In the genomic region with DNA sequence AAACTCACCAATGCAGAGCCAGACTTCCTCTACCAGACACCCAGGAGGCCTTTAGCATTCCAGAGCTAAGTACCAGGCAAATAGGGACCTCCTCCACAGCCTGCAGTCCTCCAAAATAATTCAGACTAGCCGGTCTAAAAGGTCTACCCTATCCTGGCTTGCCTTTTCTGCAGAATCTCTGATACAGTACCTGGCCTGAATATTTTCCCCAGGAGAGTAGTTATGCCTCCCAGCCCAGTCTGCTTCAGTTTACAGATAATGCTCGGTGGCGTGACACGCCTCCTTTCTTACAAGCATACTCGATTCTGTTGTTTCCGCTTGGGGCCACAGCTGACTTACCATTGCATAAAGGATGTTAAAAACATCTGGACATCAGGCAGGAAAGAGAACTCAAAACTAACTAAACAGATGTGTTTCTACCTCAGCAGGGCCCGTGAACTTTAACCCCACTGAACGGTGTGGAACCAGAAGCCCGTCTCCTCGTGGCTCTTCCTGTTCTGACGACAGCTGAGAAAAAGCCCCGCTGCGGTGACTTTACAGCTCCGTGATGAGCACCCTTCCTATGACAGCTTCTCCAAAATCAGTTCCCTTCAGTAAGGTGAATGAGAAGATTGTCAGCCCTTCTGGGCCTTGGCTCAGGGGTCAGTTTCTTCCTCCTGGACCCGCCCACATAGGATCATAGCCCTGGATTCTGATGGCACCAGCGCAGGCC, we compare ENCODE assay signal across 8 mouse cellular contexts. TPM values are rescaled to one million over a fixed set of nuclear protein-coding genes. Genes with fewer than 3 reads are reported as not detected.
DNase-seq lines count a peak whose midpoint lies in the region; ATAC-seq lines count a peak whose summit lies in the region.

No protein-coding gene starts in this region.

- peaks cover 38% of the 10 kb centered on the region for H3K4me1 ChIP-seq in embryonic facial prominence, embryonic 15.5 days
- peaks cover 25% of the 10 kb centered on the region for H3K4me1 ChIP-seq in intestine, embryonic 16.5 days (ENCODE audit: control insufficient read depth, insufficient read depth, low read length)

- no peak overlapping the region for H3K4me3 ChIP-seq in embryonic facial prominence, embryonic 15.5 days (replicated peaks)
- no peak overlapping the region for H3K4me3 ChIP-seq in intestine, embryonic 16.5 days (ENCODE audit: low read length)

- no peaks in the 10 kb centered on the region for H3K9me3 ChIP-seq in embryonic facial prominence, embryonic 15.5 days (replicated peaks)
- no peaks in the 10 kb centered on the region for H3K9me3 ChIP-seq in intestine, embryonic 16.5 days (ENCODE audit: control insufficient read depth, low read length)

- DNase-seq in lung, postnatal 25 days (ENCODE audit: low spot score), result peak; percentile 53
- peak; percentile 68 for DNase-seq in yolk sac, embryonic 10.5 days (ENCODE audit: low spot score)
- DNase-seq in cerebellum, postnatal 4 days (ENCODE audit: low spot score in 2 of 2), result no peak
- DNase-seq in layer of hippocampus, adult 8-10 months (ENCODE audit: low spot score in 2 of 2), result no peak
- DNase-seq in cerebellum, postnatal 25 days, result no peak

- no peaks in the 10 kb centered on the region for H3K27me3 ChIP-seq in embryonic facial prominence, embryonic 15.5 days
- no peaks in the 10 kb centered on the region for H3K27me3 ChIP-seq in intestine, embryonic 16.5 days (replicated peaks; ENCODE audit: control insufficient read depth, insufficient read depth, low read length)

- no peaks in the 10 kb centered on the region; the same call in 1 of the 2 replicates for H3K36me3 ChIP-seq in embryonic facial prominence, embryonic 15.5 days
- H3K36me3 ChIP-seq in intestine, embryonic 16.5 days (ENCODE audit: control insufficient read depth, insufficient read depth, low read length), result no peaks in the 10 kb centered on the region

- H3K4me2 ChIP-seq in embryonic facial prominence, embryonic 15.5 days (replicated peaks), result no peak overlapping the region
- H3K4me2 ChIP-seq in intestine, embryonic 16.5 days (ENCODE audit: low read depth, low read length), result peak overlapping the region; percentile 6; the same call in 1 of the 2 replicates

- H3K27ac ChIP-seq in embryonic facial prominence, embryonic 15.5 days (replicated peaks), result peak overlapping the region; percentile 68; the same call in 1 of the 2 replicates
- peak overlapping the region; percentile 29 for H3K27ac ChIP-seq in intestine, embryonic 16.5 days (ENCODE audit: low read length)

- 31% methylated on average over 16 of the region's 16 CpGs for WGBS in embryonic facial prominence, embryonic 15.5 days
- 30% methylated on average over 16 of the region's 16 CpGs for WGBS in intestine, embryonic 16.5 days

- ATAC-seq in activated CD4-positive, CD25-positive, alpha-beta regulatory T cell, adult 4 months, result peak; percentile 96
- 0 out of 2 replicates have a peak, but pooled peaks have one; percentile 5 for ATAC-seq in embryonic facial prominence, embryonic 15.5 days (ENCODE audit: insufficient number of reproducible peaks, low FRiP score, low TSS enrichment, low read depth)
- peak; percentile 49 for ATAC-seq in intestine, embryonic 16.5 days

- no peak overlapping the region for H3K9ac ChIP-seq in embryonic facial prominence, embryonic 15.5 days
- H3K9ac ChIP-seq in intestine, embryonic 16.5 days (ENCODE audit: low read depth, low read length), result peak overlapping the region; percentile 21; the same call in 1 of the 2 replicates

RNA-seq across cellular contexts. Expression of gene Wipf1, which starts 33.8 kb away (rescaled TPM):
- polyA plus RNA-seq in activated CD4-positive, CD25-positive, alpha-beta regulatory T cell, adult 4 months (2017; shearing (Covaris generic)), result 10 to 100 TPM; 70.1 to 72.4 TPM
- 17.5 and 20.0 TPM in 2 replicates for polyA plus RNA-seq in embryonic facial prominence, embryonic 15.5 days (2015; fragmentation: Nextera tagmentation; extraction: Ambion mirVana)
- polyA plus RNA-seq in intestine, embryonic 16.5 days (2015; fragmentation: Nextera tagmentation; extraction: Ambion mirVana), result 9.0 and 10.7 TPM in 2 replicates
- 10 to 100 TPM in 2 of 4 experiments, 1 to 10 TPM in 2; 8.4 to 18.7 (median 13.2) TPM for total RNA-seq in layer of hippocampus, adult 8-10 months (2022)

Comparison
In these comparisons a context has a peak if more than half of its experiments do, and no peak if none do; other contexts are left out.
1. ATAC-seq: peak in every context shown above with its lines; median percentile 96 in activated CD4-positive, CD25-positive, alpha-beta regulatory T cell, adult 4 months; 49 in intestine, embryonic 16.5 days; 5 in embryonic facial prominence, embryonic 15.5 days.
2. DNase-seq: peak in lung, postnatal 25 days (single experiment) and yolk sac, embryonic 10.5 days (single experiment); none in cerebellum, postnatal 4 days (0 of 2), layer of hippocampus, adult 8-10 months (0 of 2) and cerebellum, postnatal 25 days (0 of 2).